Comparison of ENCODE assay signal across 15 mouse cellular contexts in genomic region chr11:24087069-24087468, GRCm38 (mm10). TPM values are rescaled to one million over a fixed set of nuclear protein-coding genes. Genes with fewer than 3 reads are reported as not detected.
DNase-seq lines count a peak whose midpoint lies in the region; ATAC-seq and TF ChIP-seq lines count a peak whose summit lies in the region.
"Had no signal": no experiment of that assay in that cellular context is flagged by ENCODE, and none has a peak within 500 bp of the region (broad histone marks: within the 10 kb centered on the region; RNA-seq: fewer than 3 reads in every experiment).

No protein-coding gene starts in this region.

- TF ChIP-seq POLR2A in MEL (IDR thresholded peaks at IDR 0.05; ENCODE audit: control insufficient read depth in 1 of 2, insufficient read depth in 1 of 2, low read depth in 1 of 2, low read length in 2 of 2, poor library complexity in 1 of 2), result no peak

- H3K27me3 ChIP-seq in forebrain, embryonic 13.5 days, result no peaks in the 10 kb centered on the region
- no peaks in the 10 kb centered on the region for H3K27me3 ChIP-seq in forebrain, embryonic 11.5 days (ENCODE audit: control insufficient read depth, insufficient read depth, low read length)
- H3K27me3 ChIP-seq in MEL (ENCODE audit: control insufficient read depth in 1 of 2, insufficient read depth in 2 of 2, low read length in 2 of 2), result no peaks in the 10 kb centered on the region
- H3K27me3 ChIP-seq in hindbrain, postnatal 0 days (ENCODE audit: insufficient read depth, low read length), result no peaks in the 10 kb centered on the region
- no peaks in the 10 kb centered on the region for H3K27me3 ChIP-seq in neural tube, embryonic 12.5 days (replicated peaks)
- H3K27me3 ChIP-seq: embryonic facial prominence, embryonic 12.5 days had no signal

- no peak for DNase-seq in forebrain, embryonic 11.5 days (ENCODE audit: low spot score)
- no peak for DNase-seq in MEL (ENCODE audit: low read depth, low spot score)
- no peak for DNase-seq in hindbrain, postnatal 0 days (ENCODE audit: low spot score)
- no peak for DNase-seq in right cerebral cortex, postnatal 36 days (ENCODE audit: low spot score in 2 of 2)
- DNase-seq in ovary, postnatal 36 days (ENCODE audit: low spot score), result no peak
- no peak for DNase-seq in urinary bladder, postnatal 10 days (ENCODE audit: low spot score)
- DNase-seq: gastrocnemius, postnatal 10 days; kidney, postnatal 25 days; lung, adult 18-20 months; right cerebral cortex, postnatal 14 days; thymus, postnatal 36 days had no signal

- TF ChIP-seq RAD21 in MEL (IDR thresholded peaks at IDR 0.05; ENCODE audit: low read depth, low read length), result no peak

- H3K4me1 ChIP-seq in forebrain, embryonic 13.5 days, result peaks cover 91% of the 10 kb centered on the region
- H3K4me1 ChIP-seq in forebrain, embryonic 11.5 days (replicated peaks; ENCODE audit: control insufficient read depth, insufficient read depth, low read length), result peaks cover 9% of the 10 kb centered on the region
- peaks cover 9 to 18% of the 10 kb centered on the region in 2 experiments for H3K4me1 ChIP-seq in MEL (ENCODE audit: control insufficient read depth in 1 of 2, insufficient read depth in 2 of 2, low read length in 2 of 2)
- H3K4me1 ChIP-seq in hindbrain, postnatal 0 days (ENCODE audit: insufficient read depth, low read length), result 0 out of 2 replicates have a peak, but pooled peaks cover 4% of the 10 kb centered on the region
- H3K4me1 ChIP-seq in neural tube, embryonic 12.5 days, result peaks cover 65% of the 10 kb centered on the region

- no peak overlapping the region for H3K4me3 ChIP-seq in forebrain, embryonic 13.5 days
- H3K4me3 ChIP-seq in forebrain, embryonic 11.5 days (ENCODE audit: low read depth, low read length), result no peak overlapping the region
- no peak overlapping the region for H3K4me3 ChIP-seq in MEL (ENCODE audit: control insufficient read depth in 1 of 2, insufficient read depth in 1 of 2, low read depth in 2 of 2, low read length in 2 of 2)
- H3K4me3 ChIP-seq in hindbrain, postnatal 0 days (ENCODE audit: low read length), result no peak overlapping the region
- no peak overlapping the region for H3K4me3 ChIP-seq in neural tube, embryonic 12.5 days
- H3K4me3 ChIP-seq: embryonic facial prominence, embryonic 12.5 days had no signal

- H3K79me2 ChIP-seq in MEL (ENCODE audit: control insufficient read depth, insufficient read depth, low read length, poor library complexity), result peaks cover 89% of the 10 kb centered on the region

- peak overlapping the region; percentile 95 for H3K4me2 ChIP-seq in forebrain, embryonic 13.5 days
- no peak overlapping the region for H3K4me2 ChIP-seq in forebrain, embryonic 11.5 days (ENCODE audit: low read depth, low read length, severe bottlenecking)
- H3K4me2 ChIP-seq in hindbrain, postnatal 0 days (ENCODE audit: low read depth, low read length), result peak overlapping the region; percentile 18; the same call in 1 of the 2 replicates
- 0 out of 2 replicates have a peak overlapping the region, but pooled peaks have one; percentile 2 for H3K4me2 ChIP-seq in neural tube, embryonic 12.5 days (replicated peaks)
- H3K4me2 ChIP-seq: embryonic facial prominence, embryonic 12.5 days had no signal

- peak overlapping the region; percentile 77 for H3K27ac ChIP-seq in forebrain, embryonic 13.5 days
- no peak overlapping the region for H3K27ac ChIP-seq in forebrain, embryonic 11.5 days (ENCODE audit: low read depth, low read length)
- no peak overlapping the region for H3K27ac ChIP-seq in MEL (ENCODE audit: control insufficient read depth, low read depth, low read length)
- H3K27ac ChIP-seq in hindbrain, postnatal 0 days, result peak overlapping the region; percentile 64; the same call in 1 of the 2 replicates
- H3K27ac ChIP-seq in neural tube, embryonic 12.5 days, result no peak overlapping the region
- H3K27ac ChIP-seq: embryonic facial prominence, embryonic 12.5 days had no signal

- ATAC-seq in forebrain, embryonic 13.5 days, result no peak
- no peak for ATAC-seq in forebrain, embryonic 11.5 days (replicated peaks; ENCODE audit: low FRiP score)
- ATAC-seq in hindbrain, postnatal 0 days, result no peak
- no peak for ATAC-seq in neural tube, embryonic 12.5 days (ENCODE audit: low FRiP score, low read depth)

- no peak for TF ChIP-seq EP300 in MEL (IDR thresholded peaks at IDR 0.05; ENCODE audit: low read depth in 1 of 2, low read length in 2 of 2)

- peak overlapping the region; percentile 41 for H3K9ac ChIP-seq in forebrain, embryonic 13.5 days
- H3K9ac ChIP-seq in forebrain, embryonic 11.5 days (ENCODE audit: low read length), result no peak overlapping the region
- no peak overlapping the region for H3K9ac ChIP-seq in MEL (ENCODE audit: control insufficient read depth, low read depth, low read length, poor library complexity, severe bottlenecking)
- peak overlapping the region; percentile 13; the same call in 1 of the 2 replicates for H3K9ac ChIP-seq in hindbrain, postnatal 0 days (replicated peaks; ENCODE audit: low read length)
- H3K9ac ChIP-seq in neural tube, embryonic 12.5 days, result no peak overlapping the region
- H3K9ac ChIP-seq: embryonic facial prominence, embryonic 12.5 days had no signal

- peaks cover 48% of the 10 kb centered on the region for H3K36me3 ChIP-seq in forebrain, embryonic 13.5 days (ENCODE audit: poor library complexity, severe bottlenecking)
- H3K36me3 ChIP-seq in forebrain, embryonic 11.5 days (ENCODE audit: control insufficient read depth, insufficient read depth, low read length), result peaks cover 7% of the 10 kb centered on the region
- H3K36me3 ChIP-seq in MEL (ENCODE audit: control insufficient read depth in 1 of 2, insufficient read depth in 2 of 2, low read length in 2 of 2), result peaks cover 58 to 65% of the 10 kb centered on the region in 2 experiments
- H3K36me3 ChIP-seq in hindbrain, postnatal 0 days (ENCODE audit: insufficient read depth, low read length), result no peaks in the 10 kb centered on the region
- peaks cover 44% of the 10 kb centered on the region for H3K36me3 ChIP-seq in neural tube, embryonic 12.5 days

- no peak for TF ChIP-seq CTCF in MEL (IDR thresholded peaks at IDR 0.05 in 2 of 3, conservative IDR thresholded peaks at IDR 0.05 in 1 of 3; ENCODE audit: control insufficient read depth in 1 of 3, insufficient read depth in 1 of 3, low read depth in 2 of 3, low read length in 3 of 3, poor library complexity in 1 of 3, severe bottlenecking in 1 of 3)
- TF ChIP-seq CTCF in hindbrain, postnatal 0 days (IDR thresholded peaks at IDR 0.05; ENCODE audit: low read depth), result no peak

- WGBS in forebrain, embryonic 13.5 days, result 67% methylated on average over 4 of the region's 4 CpGs
- 80% methylated on average over 4 of the region's 4 CpGs for WGBS in forebrain, embryonic 11.5 days
- 55% methylated on average over 4 of the region's 4 CpGs for WGBS in hindbrain, postnatal 0 days
- WGBS in neural tube, embryonic 12.5 days, result 81% methylated on average over 4 of the region's 4 CpGs

- H3K9me3 ChIP-seq in forebrain, embryonic 13.5 days (replicated peaks), result no peaks in the 10 kb centered on the region
- H3K9me3 ChIP-seq in forebrain, embryonic 11.5 days (ENCODE audit: control insufficient read depth, low read length), result no peaks in the 10 kb centered on the region
- no peaks in the 10 kb centered on the region for H3K9me3 ChIP-seq in MEL (replicated peaks; ENCODE audit: insufficient read depth, low read length)
- H3K9me3 ChIP-seq in hindbrain, postnatal 0 days (ENCODE audit: low read length), result no peaks in the 10 kb centered on the region
- no peaks in the 10 kb centered on the region for H3K9me3 ChIP-seq in neural tube, embryonic 12.5 days
- H3K9me3 ChIP-seq: embryonic facial prominence, embryonic 12.5 days had no signal

TF ChIP-seq in MEL, 35 proteins besides CTCF, POLR2A, EP300 and RAD21:
- TF ChIP-seq MAZ (IDR thresholded peaks at IDR 0.05; ENCODE audit: low read depth, low read length) (no peak), POLR2AphosphoS5 (IDR thresholded peaks at IDR 0.05; ENCODE audit: borderline replicate concordance, low read depth, low read length) (0 out of 2 replicates have a peak, but pooled peaks have one; percentile 10)

RNA-seq across cellular contexts. Expression of gene Bcl11a, which starts 9.2 kb away (rescaled TPM):
- polyA plus RNA-seq in forebrain, embryonic 13.5 days (2015; fragmentation: Nextera tagmentation; extraction: Ambion mirVana), result 159 and 161 TPM in 2 replicates
- polyA plus RNA-seq in forebrain, embryonic 11.5 days (2014; fragmentation: Nextera tagmentation; extraction: Ambion mirVana), result 97.0 and 101 TPM in 2 replicates
- total RNA-seq in MEL (2012; rRNA removed), result 37.0 and 43.8 TPM in 2 replicates
- polyA plus RNA-seq in MEL (2012; ENCODE audit: insufficient read depth in 1 of 2, insufficient read length in 2 of 2, low read depth in 1 of 2, low replicate concordance in 2 of 2, missing spikeins in 1 of 2), result 100 to 1,000 TPM in 1 of 2 experiments, 10 to 100 TPM in 1; 83.8 to 112 TPM
- total RNA-seq in hindbrain, postnatal 0 days (2014; rRNA removed), result 32.2 and 32.3 TPM in 2 replicates
- polyA plus RNA-seq in hindbrain, postnatal 0 days (2015; fragmentation: Nextera tagmentation; extraction: Ambion mirVana), result 69.8 and 73.5 TPM in 2 replicates
- 96.6 and 101 TPM in 2 replicates for polyA plus RNA-seq in neural tube, embryonic 12.5 days (2016; fragmentation: Nextera tagmentation; extraction: Ambion mirVana)

RNA-seq across cellular contexts. Expression of gene A830031A19Rik, which starts 12.2 kb away (rescaled TPM):
- polyA plus RNA-seq in forebrain, embryonic 13.5 days (2015; fragmentation: Nextera tagmentation; extraction: Ambion mirVana), result not detected in 2 replicates
- not detected in 2 replicates for polyA plus RNA-seq in forebrain, embryonic 11.5 days (2014; fragmentation: Nextera tagmentation; extraction: Ambion mirVana)
- not detected in 2 replicates for total RNA-seq in MEL (2012; rRNA removed)
- polyA plus RNA-seq in MEL (2012; ENCODE audit: insufficient read depth in 1 of 2, insufficient read length in 2 of 2, low read depth in 1 of 2, low replicate concordance in 2 of 2, missing spikeins in 1 of 2), result not detected
- not detected in 2 replicates for total RNA-seq in hindbrain, postnatal 0 days (2014; rRNA removed)
- not detected in 2 replicates for polyA plus RNA-seq in hindbrain, postnatal 0 days (2015; fragmentation: Nextera tagmentation; extraction: Ambion mirVana)
- polyA plus RNA-seq in neural tube, embryonic 12.5 days (2016; fragmentation: Nextera tagmentation; extraction: Ambion mirVana), result not detected in 2 replicates
- total RNA-seq: gastrocnemius, postnatal 10 days had no signal
- polyA plus RNA-seq: embryonic facial prominence, embryonic 12.5 days; heart, postnatal 0 days had no signal

Comparison
In these comparisons a context has a peak if more than half of its experiments do, and no peak if none do; other contexts are left out.
1. H3K27ac ChIP-seq: peak in forebrain, embryonic 13.5 days (single experiment) and hindbrain, postnatal 0 days (single experiment); none in forebrain, embryonic 11.5 days (single experiment), MEL (single experiment) and neural tube, embryonic 12.5 days (single experiment).
2. H3K9ac ChIP-seq: peak in forebrain, embryonic 13.5 days (single experiment) and hindbrain, postnatal 0 days (single experiment); none in forebrain, embryonic 11.5 days (single experiment), MEL (single experiment) and neural tube, embryonic 12.5 days (single experiment).